Mouse (Mus musculus) frontal cortex, postnatal 10 days (tissue): Measurements from ENCODE around the gene Rex1bd.
"Not testable (repeated sequence)": the region's sequence is repeated elsewhere in the genome, so short reads cannot be mapped to it uniquely, and the experiment has no call there.

Source experiments
- DNase-seq, 2 experiments: peaks; one replicate each; pipeline ENCODE4 v3.0.0; 2022; ENCODE audit warnings: low spot score in 2 of 2, mixed read lengths in 1 of 2

Gene Rex1bd

GRCm38 (mm10) chr8:70529299-70529698, 22.7 kb upstream of the Rex1bd start:
- no peak for DNase-seq

GRCm38 (mm10) chr8:70528182-70528797, 21.7 kb upstream of the Rex1bd start:
- DNase-seq, result no peak

- DNase-seq, result peak; percentile 95 to 98
Measured at GRCm38 (mm10) chr8:70527512-70528181, 21.1 kb upstream of the Rex1bd start, which contains the start of the genes Fkbp8 and Kxd1. Gene Fkbp8 (plus strand): TSS chr8:70527724. Gene Kxd1 (minus strand): TSS chr8:70527956.

- no peak for DNase-seq
Measured at GRCm38 (mm10) chr8:70527111-70527511, 20.6 kb upstream of the Rex1bd start.

GRCm38 (mm10) chr8:70522592-70523403, 16.2 kb upstream of the Rex1bd start:
- peak; percentile 92 to 95 for DNase-seq

GRCm38 (mm10) chr8:70519606-70520005, 13.1 kb upstream of the Rex1bd start:
- no peak for DNase-seq

GRCm38 (mm10) chr8:70519043-70519442, 12.5 kb upstream of the Rex1bd start:
- no peak for DNase-seq

GRCm38 (mm10) chr8:70517940-70518643, 11.5 kb upstream of the Rex1bd start:
- DNase-seq, result no peak

GRCm38 (mm10) chr8:70513441-70513840, 6.9 kb upstream of the Rex1bd start:
- no peak for DNase-seq

GRCm38 (mm10) chr8:70512253-70512903, 5.8 kb upstream of the Rex1bd start:
- DNase-seq, result no peak

GRCm38 (mm10) chr8:70511770-70512169, 5.2 kb upstream of the Rex1bd start:
- no peak for DNase-seq

- not testable (repeated sequence) for DNase-seq
Measured at GRCm38 (mm10) chr8:70511174-70511573, 4.6 kb upstream of the Rex1bd start.

GRCm38 (mm10) chr8:70510228-70510915, 3.8 kb upstream of the Rex1bd start, which contains the start of gene Uba52:
Gene Uba52 (minus strand): TSS chr8:70510801.
- DNase-seq, result peak; percentile 95 to 98

- no peak for DNase-seq
Measured at GRCm38 (mm10) chr8:70509281-70509952, 2.9 kb upstream of the Rex1bd start.

- DNase-seq, result no peak
Measured at GRCm38 (mm10) chr8:70507027-70507393, 458 bp upstream of the Rex1bd start.

- DNase-seq, result no peak
Measured at GRCm38 (mm10) chr8:70505698-70506327, 739 bp downstream of the Rex1bd start.

- peak in 1 of 2 experiments; percentile 73 for DNase-seq
Measured at GRCm38 (mm10) chr8:70504851-70505250, 1.7 kb downstream of the Rex1bd start.

- DNase-seq, result peak in 1 of 2 experiments; percentile 59
Measured at GRCm38 (mm10) chr8:70504291-70504716, 2.2 kb downstream of the Rex1bd start.

GRCm38 (mm10) chr8:70503062-70503750, 3.3 kb downstream of the Rex1bd start:
- no peak for DNase-seq
